Mouse (Mus musculus) central nervous system, embryonic 14 days (tissue): ENCODE data around the gene Tubb2b. TPM values are rescaled to one million over a fixed set of nuclear protein-coding genes. Genes with fewer than 3 reads are reported as not detected.

Experiments used
- polyA plus RNA-seq: library from polyadenylated mRNA; depleted of rRNA; stranded (reverse); fragments of >200 nt; gene quantifications from 2 replicates; pipeline ENCODE4 v1.2.3, GENCODE M21; 2012; rRNA removed

Tubb2b gene
- polyA plus RNA-seq = 5,936 and 7,251 TPM in 2 replicates

DNA sequence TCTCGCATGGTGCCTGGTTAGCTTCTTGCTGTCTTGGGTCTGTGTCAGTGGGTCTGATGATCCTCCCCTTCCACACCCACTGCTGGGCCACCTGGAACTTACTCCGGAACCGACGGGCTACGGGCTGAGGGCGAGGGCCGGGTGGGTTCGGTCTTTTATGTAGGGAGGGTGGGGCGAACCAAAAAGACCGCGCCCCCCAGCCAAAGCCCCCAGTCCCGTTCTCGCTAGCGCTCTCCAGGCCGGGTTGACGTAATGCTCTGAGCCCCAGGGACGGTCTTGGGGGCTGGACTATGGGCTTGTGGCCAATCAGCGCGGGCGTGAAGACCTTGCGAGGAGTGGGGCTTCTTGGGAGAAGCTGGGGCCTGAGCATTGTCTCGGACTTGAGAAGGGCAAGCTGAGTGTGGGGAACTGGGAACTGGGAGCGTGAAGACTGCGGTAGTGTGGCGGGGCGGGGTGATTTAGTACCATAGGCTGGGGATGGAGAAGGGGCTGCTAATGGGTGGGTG lies at the start of gene Tubb2b:
Tubb2b (minus strand) TSS at position 241 of the 506 bp plus-strand sequence.

DNA sequence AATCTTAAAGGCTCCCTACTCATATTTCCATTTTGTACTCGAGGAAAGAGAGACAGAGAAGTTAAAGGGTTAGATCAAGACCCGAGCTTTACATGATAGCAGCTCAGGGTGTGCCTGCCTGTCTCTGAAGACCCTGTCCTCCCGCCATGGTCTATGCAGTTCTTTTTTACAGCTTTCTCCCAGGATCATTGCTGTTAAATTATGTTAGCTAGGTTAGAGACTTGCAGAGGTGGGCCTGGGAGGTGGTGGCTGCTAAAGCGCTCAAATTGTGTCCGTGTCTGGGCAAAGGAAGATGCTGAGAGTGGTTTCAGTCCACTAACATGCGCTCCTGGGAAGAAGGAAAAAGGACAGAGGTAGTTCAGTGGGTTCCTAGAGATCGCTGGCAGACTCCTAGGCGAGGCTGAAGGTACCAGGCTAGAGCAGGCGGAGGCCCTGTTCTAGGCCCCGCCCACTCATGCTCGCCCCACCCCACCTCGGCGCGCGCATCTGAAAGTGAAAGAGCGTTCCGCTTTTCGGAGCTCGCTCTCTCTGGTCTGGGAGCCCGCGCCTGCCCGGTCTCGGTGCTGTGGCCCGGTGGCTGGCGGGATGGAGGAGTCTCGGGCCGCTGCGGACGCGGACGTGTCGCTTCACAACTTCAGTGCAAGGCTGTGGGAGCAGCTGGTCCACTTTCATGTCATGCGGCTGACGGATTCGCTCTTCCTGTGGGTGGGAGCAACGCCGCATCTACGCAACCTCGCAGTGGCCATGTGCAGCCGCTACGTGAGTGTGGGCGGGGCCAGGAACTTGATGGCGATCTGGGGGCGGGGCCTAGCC lies 32.4 kb upstream of the Tubb2b start, which contains the start of gene Psmg4:
Psmg4 (plus strand) TSS at position 474 of the 813 bp plus-strand sequence.

DNA sequence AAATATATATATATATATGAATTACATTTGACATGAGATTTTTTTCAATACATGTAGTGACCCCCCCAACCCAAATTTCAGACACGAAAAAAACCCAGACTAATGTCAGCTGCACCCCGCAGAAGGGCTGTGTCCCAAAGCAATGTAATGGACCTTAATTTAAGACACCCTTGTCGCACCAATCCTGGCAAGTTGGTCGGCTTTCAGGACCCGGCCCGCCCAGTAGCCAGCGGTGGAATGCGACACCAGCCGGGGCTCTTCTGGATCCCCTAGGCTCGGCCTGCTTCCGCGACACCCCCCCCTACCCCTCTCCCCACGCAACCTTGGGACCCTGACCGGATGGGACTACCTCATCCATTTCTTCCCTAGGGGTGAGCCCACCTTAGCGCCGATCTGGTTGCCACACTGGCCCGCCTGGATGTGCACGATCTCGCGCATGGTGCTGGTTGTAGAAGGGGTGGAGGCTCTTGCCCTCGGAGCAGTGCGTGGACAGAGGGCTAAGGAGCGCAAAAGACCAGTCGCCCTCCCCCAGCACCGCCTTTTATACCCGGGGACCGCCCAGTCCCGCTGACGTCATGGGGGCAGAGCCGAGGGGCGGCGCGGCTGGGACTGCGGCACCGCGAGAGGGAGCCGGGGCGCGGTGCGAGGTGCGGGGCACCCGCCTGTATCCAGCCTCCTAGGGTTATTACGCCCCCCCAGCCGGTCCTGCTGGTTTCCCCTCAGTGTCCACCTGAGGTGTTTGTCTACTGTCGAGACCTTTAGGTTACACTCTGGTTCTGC lies 52.6 kb downstream of the Tubb2b start, which contains the start of gene Tubb2a:
Tubb2a (minus strand) TSS at position 516 of the 780 bp plus-strand sequence.

Other genes starting within 250 kb of the Tubb2b start
- 0.16 and 0.21 TPM in 2 replicates for gene Serpinb6c, start 224.8 kb downstream of the Tubb2b start, polyA plus RNA-seq
- gene Nqo2, start 165.8 kb downstream of the Tubb2b start, polyA plus RNA-seq = 5.3 and 7.8 TPM in 2 replicates
- gene Ripk1, start 128.1 kb downstream of the Tubb2b start, polyA plus RNA-seq = 5.0 and 6.5 TPM in 2 replicates
- 26.9 and 37.9 TPM in 2 replicates for gene Serpinb6a, start 127.7 kb downstream of the Tubb2b start, polyA plus RNA-seq
- gene Bphl, start 92.9 kb downstream of the Tubb2b start, polyA plus RNA-seq = 26.4 and 28.0 TPM in 2 replicates
- gene Tubb2a, start 52.5 kb downstream of the Tubb2b start, polyA plus RNA-seq = 2,489 and 2,593 TPM in 2 replicates
- 131 and 162 TPM in 2 replicates for gene Psmg4, start 32.5 kb upstream of the Tubb2b start, polyA plus RNA-seq
- 46.5 and 52.8 TPM in 2 replicates for gene Slc22a23, start 214.7 kb upstream of the Tubb2b start, polyA plus RNA-seq